Mouse (Mus musculus): Measurements from ENCODE around the gene Aprt. TPM values are rescaled to one million over a fixed set of nuclear protein-coding genes. Genes with fewer than 3 reads are reported as not detected.
A peak's percentile ranks its signal among the peaks of the same experiment; 100 is the strongest.

Aprt gene
- polyA plus RNA-seq, 1 experiment from 2014 or later, result 305 TPM

- Histone ChIP-seq H3K4me1 (replicated peaks) (peaks cover 45% of the 10 kb centered on the region), H3K36me3 (peaks cover 63% of the 10 kb centered on the region), H3K9ac (replicated peaks) (no peak overlapping the region), H3K4me3 (replicated peaks) (no peak overlapping the region), H3K9me3 (no peaks in the 10 kb centered on the region), H3K4me2 (no peak overlapping the region), H3K27ac (no peak overlapping the region), H3K27me3 (no peaks in the 10 kb centered on the region)
- ATAC-seq (ENCODE audit: insufficient number of reproducible peaks, insufficient read depth, low FRiP score, low TSS enrichment, low read depth), result no peak
- 94% methylated on average over 3 of the region's 3 CpGs for WGBS
Observed at GRCm38 (mm10) chr8:122572751-122573150, 4.0 kb downstream of the Aprt start.

DNA sequence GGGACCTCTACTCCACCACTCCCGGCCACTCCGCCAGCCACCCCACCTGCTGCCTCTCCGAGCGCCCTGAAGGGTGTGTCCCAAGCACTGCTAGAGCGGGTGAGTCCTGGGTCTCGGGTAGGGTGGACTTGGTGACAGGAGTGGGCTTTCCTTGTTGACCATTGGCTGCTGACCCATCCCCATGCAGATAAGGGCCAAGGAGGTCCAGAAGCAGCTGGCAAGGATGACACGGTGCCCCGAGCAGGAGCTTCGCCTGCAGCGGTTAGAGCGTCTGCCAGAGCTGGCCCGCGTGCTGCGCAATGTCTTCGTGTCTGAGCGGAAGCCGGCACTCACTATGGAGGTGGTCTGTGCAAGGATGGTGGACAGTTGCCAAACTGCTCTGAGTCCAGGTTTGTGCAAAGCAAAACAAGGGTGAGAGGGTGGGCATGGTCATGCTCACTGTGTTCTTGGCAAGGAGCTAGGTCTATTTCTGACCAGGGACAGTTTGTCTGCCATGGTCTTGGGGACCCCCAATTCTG, 4.9 kb downstream of the Aprt start:
- no peak for ATAC-seq (ENCODE audit: insufficient number of reproducible peaks, insufficient read depth, low FRiP score, low TSS enrichment, low read depth)
- Histone ChIP-seq H3K4me1 (replicated peaks) (peaks cover 43% of the 10 kb centered on the region), H3K36me3 (peaks cover 63% of the 10 kb centered on the region)

GRCm38 (mm10) chr8:122571153-122571552, 5.6 kb downstream of the Aprt start:
- Histone ChIP-seq H3K9me3 (no peaks in the 10 kb centered on the region), H3K4me3 (replicated peaks) (no peak overlapping the region), H3K27me3 (no peaks in the 10 kb centered on the region), H3K4me2 (no peak overlapping the region), H3K9ac (replicated peaks) (no peak overlapping the region), H3K4me1 (replicated peaks) (peaks cover 47% of the 10 kb centered on the region), H3K36me3 (peaks cover 63% of the 10 kb centered on the region), H3K27ac (no peak overlapping the region)
- ATAC-seq (ENCODE audit: insufficient number of reproducible peaks, insufficient read depth, low FRiP score, low TSS enrichment, low read depth), result no peak
- 92% methylated on average over 11 of the region's 11 CpGs for WGBS

More for the DNA sequence above, 4.9 kb downstream of the Aprt start:
- Histone ChIP-seq H3K9ac (replicated peaks) (0 out of 2 replicates have a peak overlapping the region, but pooled peaks have one; percentile 18), H3K4me3 (replicated peaks) (no peak overlapping the region), H3K9me3 (no peaks in the 10 kb centered on the region), H3K27ac (no peak overlapping the region), H3K27me3 (no peaks in the 10 kb centered on the region), H3K4me2 (no peak overlapping the region)
- WGBS, result 94% methylated on average over 17 of the region's 17 CpGs

DNA sequence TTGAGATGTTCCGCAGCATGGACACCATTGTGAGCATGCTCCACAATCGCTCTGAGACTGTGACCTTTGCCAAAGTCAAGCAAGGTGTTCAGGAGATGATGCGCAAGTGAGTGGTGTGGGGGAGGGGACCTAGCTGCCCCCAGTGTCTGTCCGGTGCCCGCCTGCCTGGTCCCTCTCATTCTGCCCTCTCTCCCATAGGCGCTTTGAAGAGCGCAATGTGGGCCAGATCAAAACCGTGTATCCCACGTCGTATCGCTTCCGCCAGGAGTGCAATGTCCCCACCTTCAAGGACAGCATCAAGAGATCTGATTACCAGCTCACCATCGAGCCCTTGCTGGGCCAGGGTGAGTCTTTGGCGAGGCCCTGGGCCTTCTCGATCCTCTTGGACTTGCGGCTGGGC, 6.7 kb downstream of the Aprt start:
- H3K36me3 ChIP-seq, result peaks cover 60% of the 10 kb centered on the region
- no peak for ATAC-seq (ENCODE audit: insufficient number of reproducible peaks, insufficient read depth, low FRiP score, low TSS enrichment, low read depth)
- 97% methylated on average over 16 of the region's 16 CpGs for WGBS
- H3K4me2 ChIP-seq, result peak overlapping the region; percentile 84
- H3K27ac ChIP-seq, result no peak overlapping the region
- H3K9ac ChIP-seq (replicated peaks), result no peak overlapping the region
- H3K4me3 ChIP-seq (replicated peaks), result 0 out of 2 replicates have a peak overlapping the region, but pooled peaks have one; percentile 4
- peaks cover 36% of the 10 kb centered on the region for H3K4me1 ChIP-seq (replicated peaks)
- no peaks in the 10 kb centered on the region for H3K27me3 ChIP-seq
- no peaks in the 10 kb centered on the region for H3K9me3 ChIP-seq

DNA sequence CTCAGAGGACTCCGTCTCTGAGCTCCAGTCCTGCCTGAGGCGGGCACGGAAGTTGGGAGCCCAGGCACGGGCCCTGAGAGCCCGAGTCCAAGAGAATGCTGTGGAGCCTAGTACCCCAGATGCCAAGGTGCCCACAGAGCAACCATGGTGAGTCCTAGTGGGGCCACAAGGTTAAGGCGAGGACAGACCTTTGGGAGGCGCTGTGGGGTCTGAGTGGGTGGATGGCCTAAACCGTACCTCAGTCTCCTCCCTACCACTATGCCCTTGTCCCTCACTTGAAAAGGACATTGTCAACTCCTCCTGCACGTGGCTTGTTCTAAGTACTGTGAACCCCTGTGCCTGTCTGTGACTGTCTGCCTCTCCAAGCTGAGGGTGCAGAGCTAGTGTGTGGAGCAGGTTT, 7.4 kb downstream of the Aprt start:
- H3K36me3 ChIP-seq, result peaks cover 53% of the 10 kb centered on the region
- H3K4me1 ChIP-seq (replicated peaks), result peaks cover 33% of the 10 kb centered on the region
- WGBS, result 83% methylated on average over 9 of the region's 9 CpGs
- peak overlapping the region; percentile 93 for H3K9ac ChIP-seq (replicated peaks)
- no peaks in the 10 kb centered on the region for H3K27me3 ChIP-seq
- ATAC-seq (ENCODE audit: insufficient number of reproducible peaks, insufficient read depth, low FRiP score, low TSS enrichment, low read depth), result no peak
- H3K9me3 ChIP-seq, result no peaks in the 10 kb centered on the region
- H3K4me3 ChIP-seq (replicated peaks), result peak overlapping the region; percentile 92
- H3K4me2 ChIP-seq, result peak overlapping the region; percentile 84
- peak overlapping the region; percentile 53 for H3K27ac ChIP-seq

- H3K9me3 ChIP-seq, result no peaks in the 10 kb centered on the region
- H3K27me3 ChIP-seq, result no peaks in the 10 kb centered on the region
- H3K4me2 ChIP-seq, result peak overlapping the region; percentile 84
- H3K36me3 ChIP-seq, result peaks cover 49% of the 10 kb centered on the region
- ATAC-seq (ENCODE audit: insufficient number of reproducible peaks, insufficient read depth, low FRiP score, low TSS enrichment, low read depth), result no peak
- H3K4me3 ChIP-seq (replicated peaks), result peak overlapping the region; percentile 92
- peak overlapping the region; percentile 53 for H3K27ac ChIP-seq
- 9% methylated on average over 10 of the region's 10 CpGs for WGBS
- peak overlapping the region; percentile 93 for H3K9ac ChIP-seq (replicated peaks)
- peaks cover 32% of the 10 kb centered on the region for H3K4me1 ChIP-seq (replicated peaks)
Observed at GRCm38 (mm10) chr8:122568881-122569309, 7.8 kb downstream of the Aprt start.

DNA sequence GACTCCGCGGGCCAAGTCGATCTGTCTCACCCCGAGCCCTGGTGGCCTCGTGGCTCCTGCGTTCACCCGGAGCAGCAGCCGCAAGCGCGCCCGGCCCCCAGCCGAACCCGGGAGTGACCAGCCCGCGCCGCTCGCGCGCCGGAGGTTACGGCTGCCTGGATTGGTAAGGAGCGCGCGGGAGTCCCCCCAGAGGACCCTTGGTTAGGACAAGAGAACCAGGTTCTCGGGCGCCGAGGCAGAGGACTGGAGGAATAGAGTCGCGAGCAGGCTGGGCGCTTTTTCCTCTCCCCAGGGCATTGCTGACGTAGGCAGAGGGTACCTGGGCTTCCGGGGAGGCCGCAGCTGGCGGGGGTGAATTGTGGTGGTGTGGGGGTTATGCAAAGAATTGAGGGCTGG, 8.6 kb downstream of the Aprt start:
- Histone ChIP-seq H3K4me3 (replicated peaks) (peak overlapping the region; percentile 92), H3K36me3 (peaks cover 42% of the 10 kb centered on the region), H3K27me3 (no peaks in the 10 kb centered on the region), H3K9ac (replicated peaks) (peak overlapping the region; percentile 93), H3K4me2 (peak overlapping the region; percentile 84), H3K9me3 (no peaks in the 10 kb centered on the region), H3K4me1 (replicated peaks) (peaks cover 32% of the 10 kb centered on the region), H3K27ac (peak overlapping the region; percentile 95)
- ATAC-seq (ENCODE audit: insufficient number of reproducible peaks, insufficient read depth, low FRiP score, low TSS enrichment, low read depth), result peak; percentile 46
- under 1% methylated on average over 34 of the region's 34 CpGs for WGBS

DNA sequence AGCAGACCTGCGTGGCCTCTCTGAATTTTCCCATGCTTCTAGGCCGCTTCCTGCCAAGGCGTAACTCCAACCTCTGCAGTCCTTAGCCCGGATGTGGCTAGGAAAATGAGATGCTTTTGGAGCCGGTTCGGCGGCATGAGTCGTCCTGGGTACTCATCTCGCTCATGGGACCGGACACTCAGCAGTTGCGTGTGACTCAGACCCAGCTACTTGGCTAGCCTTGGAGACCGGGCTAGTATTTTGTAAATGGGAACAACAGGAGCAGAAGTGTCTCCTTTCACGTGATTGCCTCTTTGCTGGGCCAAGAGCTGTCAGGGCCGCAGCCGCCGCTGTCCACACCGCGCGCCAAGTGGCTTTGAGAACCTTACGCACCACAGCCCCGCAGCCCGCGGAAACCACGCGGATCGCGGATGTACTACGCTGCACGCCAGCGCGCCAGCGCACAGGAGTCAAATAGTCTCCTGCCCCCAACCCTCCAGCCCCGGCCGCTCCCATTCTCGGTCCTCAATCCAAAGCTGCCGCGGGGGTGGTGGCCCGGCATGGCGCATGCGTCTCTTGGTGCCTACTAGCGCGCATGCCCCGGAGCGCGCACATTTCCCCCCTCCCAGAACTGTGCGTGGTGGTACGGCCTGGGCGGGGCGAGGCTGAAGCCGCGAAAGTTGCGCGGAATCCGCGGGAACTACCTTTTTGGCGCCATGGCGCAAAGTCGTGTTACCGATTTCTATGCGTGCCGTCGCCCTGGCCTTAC, 9.2 kb downstream of the Aprt start, which contains the start of gene Cdt1:
TSS of gene Cdt1 (plus strand) at position 655 of the 748 bp plus-strand sequence.
- peak within 1 kb of the TSS; percentile 92 for H3K4me3 ChIP-seq (replicated peaks)
- peak within 1 kb of the TSS; percentile 84 for H3K4me2 ChIP-seq
- WGBS, result under 1% methylated on average over 62 of the region's 62 CpGs
- H3K27me3 ChIP-seq, result no peaks in the 10 kb centered on the region
- peaks cover 36% of the 10 kb centered on the region for H3K36me3 ChIP-seq
- H3K9ac ChIP-seq (replicated peaks), result peak within 1 kb of the TSS; percentile 93
- peak; percentile 94 for ATAC-seq (ENCODE audit: insufficient number of reproducible peaks, insufficient read depth, low FRiP score, low TSS enrichment, low read depth)
- H3K27ac ChIP-seq, result peak within 1 kb of the TSS; percentile 95
- H3K9me3 ChIP-seq, result no peaks in the 10 kb centered on the region
- peaks cover 32% of the 10 kb centered on the region for H3K4me1 ChIP-seq (replicated peaks)

GRCm38 (mm10) chr8:122566766-122567165, 9.9 kb downstream of the Aprt start:
- Histone ChIP-seq H3K9ac (replicated peaks) (peak overlapping the region; percentile 93), H3K27me3 (no peaks in the 10 kb centered on the region), H3K27ac (peak overlapping the region; percentile 95), H3K4me2 (peak overlapping the region; percentile 84), H3K4me3 (replicated peaks) (peak overlapping the region; percentile 92), H3K9me3 (no peaks in the 10 kb centered on the region), H3K4me1 (replicated peaks) (peaks cover 29% of the 10 kb centered on the region), H3K36me3 (peaks cover 28% of the 10 kb centered on the region)
- ATAC-seq (ENCODE audit: insufficient number of reproducible peaks, insufficient read depth, low FRiP score, low TSS enrichment, low read depth), result no peak
- 60% methylated on average over 6 of the region's 6 CpGs for whole genome bisulfite sequencing

GRCm38 (mm10) chr8:122564363-122565352, 12.1 kb downstream of the Aprt start:
- peaks cover 7% of the 10 kb centered on the region for H3K36me3 ChIP-seq
- no peaks in the 10 kb centered on the region for H3K27me3 ChIP-seq
- H3K4me2 ChIP-seq, result no peak overlapping the region
- H3K9me3 ChIP-seq, result no peaks in the 10 kb centered on the region
- H3K4me1 ChIP-seq (replicated peaks), result peaks cover 26% of the 10 kb centered on the region
- 0 out of 2 replicates have a peak overlapping the region, but pooled peaks have one; percentile 20 for H3K27ac ChIP-seq
- 78% methylated on average over 25 of the region's 25 CpGs for WGBS
- no peak overlapping the region for H3K4me3 ChIP-seq (replicated peaks)
- no peak overlapping the region for H3K9ac ChIP-seq (replicated peaks)
- no peak for ATAC-seq (ENCODE audit: insufficient number of reproducible peaks, insufficient read depth, low FRiP score, low TSS enrichment, low read depth)

DNA sequence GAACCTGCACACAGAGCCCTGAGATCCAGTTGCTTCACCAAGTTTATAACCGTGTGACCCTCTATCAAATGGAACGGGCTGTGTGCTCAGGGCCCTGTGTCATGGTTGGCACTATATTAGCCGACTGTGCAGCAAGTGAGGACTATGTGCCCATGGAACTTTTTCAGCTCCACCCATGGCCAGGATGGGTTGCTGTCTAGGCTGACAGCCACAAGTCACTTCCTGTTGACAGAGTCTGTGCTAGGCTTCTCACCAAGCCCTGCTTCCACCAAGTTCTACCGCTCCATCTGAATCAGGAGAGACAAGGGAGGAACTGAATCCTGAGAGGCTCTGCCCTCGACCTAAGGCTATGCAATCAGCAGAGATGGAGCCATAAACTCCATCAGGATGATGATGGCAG, 15.5 kb downstream of the Aprt start:
- WGBS, result 80% methylated on average over 5 of the region's 5 CpGs
- no peak overlapping the region for H3K9ac ChIP-seq (replicated peaks)
- H3K27me3 ChIP-seq, result no peaks in the 10 kb centered on the region

More for the DNA sequence above, 15.5 kb downstream of the Aprt start:
- no peak overlapping the region for H3K4me3 ChIP-seq (replicated peaks)
- H3K4me1 ChIP-seq (replicated peaks), result peaks cover 29% of the 10 kb centered on the region
- H3K36me3 ChIP-seq, result no peaks in the 10 kb centered on the region
- H3K27ac ChIP-seq, result no peak overlapping the region
- no peaks in the 10 kb centered on the region for H3K9me3 ChIP-seq
- H3K4me2 ChIP-seq, result no peak overlapping the region
- no peak for ATAC-seq (ENCODE audit: insufficient number of reproducible peaks, insufficient read depth, low FRiP score, low TSS enrichment, low read depth)
